Mouse (Mus musculus) C2C12 (cell line): ENCODE measurements around the gene Tmc5. TPM values are rescaled to one million over a fixed set of nuclear protein-coding genes. Genes with fewer than 3 reads are reported as not detected.

Source experiments
- H3K27me3 ChIP-seq: one replicate; pipeline ENCODE4 v1.6.1; 2011; ENCODE audit not compliant: control insufficient read depth, insufficient read depth, insufficient read length
- H3K36me3 ChIP-seq: one replicate; pipeline ENCODE4 v1.6.1; 2011; ENCODE audit not compliant: control insufficient read depth, insufficient read depth
- H3K4me3 ChIP-seq: one replicate; pipeline ENCODE4 v1.5.1; 2011; ENCODE audit warnings: mild to moderate bottlenecking, control low read depth; ENCODE audit not compliant: poor library complexity, insufficient read depth, severe bottlenecking
- H3K79me2 ChIP-seq: one replicate; pipeline ENCODE4 v1.6.1; 2011; ENCODE audit not compliant: control insufficient read depth, insufficient read depth
- H3K79me3 ChIP-seq: one replicate; pipeline ENCODE4 v1.6.1; 2011; ENCODE audit warnings: low read depth, control low read depth
- H3ac ChIP-seq: one replicate; pipeline ENCODE3; 2011; ENCODE audit warnings: low read depth; ENCODE audit not compliant: control insufficient read depth, insufficient read length
- CEBPB ChIP-seq: IDR thresholded peaks from one replicate; pipeline ENCODE4 v1.6.1; 2011; ENCODE audit warnings: low read depth, mild to moderate bottlenecking, control low read depth, moderate library complexity
- CTCF ChIP-seq: IDR thresholded peaks from one replicate; pipeline ENCODE4 v1.5.1; 2011; ENCODE audit not compliant: control insufficient read depth, insufficient read depth, insufficient read length
- FOSL1 ChIP-seq: IDR thresholded peaks from one replicate; pipeline ENCODE4 v1.8.0; 2011; ENCODE audit warnings: mild to moderate bottlenecking, low read length; ENCODE audit not compliant: poor library complexity, insufficient read depth, severe bottlenecking
- MAX ChIP-seq: IDR thresholded peaks from one replicate; pipeline ENCODE4 v1.6.1; 2011; ENCODE audit warnings: mild to moderate bottlenecking, control low read depth
- MYOD1 ChIP-seq: IDR thresholded peaks from one replicate; pipeline ENCODE4 v1.6.1; 2011; ENCODE audit warnings: low read depth; ENCODE audit not compliant: control insufficient read depth, insufficient read length
- MYOG ChIP-seq: IDR thresholded peaks from one replicate; pipeline ENCODE4 v1.6.1; 2011; ENCODE audit not compliant: control insufficient read depth, insufficient read length; ENCODE audit errors: extremely low read depth
- USF1 ChIP-seq: IDR thresholded peaks from one replicate; pipeline ENCODE4 v1.6.1; 2011; ENCODE audit warnings: low read depth, mild to moderate bottlenecking, control low read depth, moderate library complexity
- polyA plus RNA-seq: library from polyadenylated mRNA; unstranded; fragments of >200 nt; fragmentation: generic; extraction: Trizol; gene quantifications from one replicate; pipeline ENCODE4 v1.2.1, GENCODE M21; 2012; ENCODE audit warnings: missing spikeins

Gene Tmc5
- polyA plus RNA-seq, 1 experiment, result not detected

- Histone ChIP-seq H3K79me3 (no peaks in the 10 kb centered on the region), H3K36me3 (no peaks in the 10 kb centered on the region), H3K27me3 (no peaks in the 10 kb centered on the region), H3K4me3 (no peak overlapping the region), H3K79me2 (no peaks in the 10 kb centered on the region), H3ac (no peak overlapping the region)
- no peak for TF ChIP-seq MYOD1
- no peak for TF ChIP-seq CEBPB
- no peak for TF ChIP-seq CTCF
- TF ChIP-seq USF1, result no peak
- TF ChIP-seq MAX, result no peak
- no peak for TF ChIP-seq MYOG
- TF ChIP-seq FOSL1, result no peak
These were observed 79.7 kb downstream of the Tmc5 start for GRCm38 (mm10) chr7:118676826-118677225.

DNA sequence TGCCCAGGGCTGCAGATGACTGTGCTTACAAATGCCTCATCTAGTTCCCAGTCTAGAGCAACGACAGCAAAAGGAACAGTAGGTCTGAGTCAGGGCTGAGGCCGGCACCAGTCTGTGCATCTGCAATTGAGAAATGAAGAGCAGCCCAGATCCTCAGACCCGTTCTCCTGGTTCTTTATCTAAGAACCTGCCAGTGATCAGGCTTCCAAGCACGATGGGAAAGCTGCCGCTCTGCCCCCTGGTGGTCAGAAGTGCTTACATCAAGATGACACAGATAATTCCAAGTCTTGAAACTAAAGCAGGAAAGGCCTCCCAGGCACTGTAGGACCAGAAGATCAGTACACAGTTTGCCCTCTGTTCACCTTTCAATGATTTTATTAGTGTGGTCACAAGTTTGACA lies 91.1 kb downstream of the Tmc5 start:
- H3K36me3 ChIP-seq, result peaks cover 6% of the 10 kb centered on the region
- no peaks in the 10 kb centered on the region for H3K79me3 ChIP-seq
- no peaks in the 10 kb centered on the region for H3K27me3 ChIP-seq
- no peaks in the 10 kb centered on the region for H3K79me2 ChIP-seq
- no peak overlapping the region for H3K4me3 ChIP-seq
- no peak overlapping the region for H3ac ChIP-seq
- TF ChIP-seq MAX, result no peak
- TF ChIP-seq FOSL1, result no peak
- no peak for TF ChIP-seq MYOD1

- no peak for TF ChIP-seq CEBPB
- no peak for TF ChIP-seq MYOG
- no peak for TF ChIP-seq FOSL1
- TF ChIP-seq MYOD1, result no peak
- no peak for TF ChIP-seq USF1
- TF ChIP-seq CTCF, result no peak
- no peak for TF ChIP-seq MAX
- Histone ChIP-seq H3ac (no peak overlapping the region), H3K79me3 (no peaks in the 10 kb centered on the region), H3K27me3 (no peaks in the 10 kb centered on the region), H3K36me3 (peaks cover 6% of the 10 kb centered on the region), H3K4me3 (no peak overlapping the region), H3K79me2 (no peaks in the 10 kb centered on the region)
These were observed 92.0 kb downstream of the Tmc5 start for GRCm38 (mm10) chr7:118689088-118689487.

- Histone ChIP-seq H3ac (no peak overlapping the region), H3K36me3 (peaks cover 6% of the 10 kb centered on the region)
- TF ChIP-seq MAX, result no peak
- no peak for TF ChIP-seq USF1
- no peak for TF ChIP-seq CTCF
- TF ChIP-seq MYOD1, result no peak
These were observed 94.2 kb downstream of the Tmc5 start for GRCm38 (mm10) chr7:118691287-118691686.

GRCm38 (mm10) chr7:118696146-118696545 lies 99.0 kb downstream of the Tmc5 start:
- Histone ChIP-seq H3K36me3 (peaks cover 8% of the 10 kb centered on the region), H3ac (no peak overlapping the region), H3K4me3 (no peak overlapping the region), H3K27me3 (no peaks in the 10 kb centered on the region), H3K79me2 (no peaks in the 10 kb centered on the region), H3K79me3 (peaks cover 2% of the 10 kb centered on the region)
- TF ChIP-seq CTCF (no peak), MYOG (no peak), USF1 (no peak), CEBPB (no peak)

More at GRCm38 (mm10) chr7:118691287-118691686, 94.2 kb downstream of the Tmc5 start:
- Histone ChIP-seq H3K79me2 (no peaks in the 10 kb centered on the region), H3K4me3 (no peak overlapping the region), H3K27me3 (no peaks in the 10 kb centered on the region), H3K79me3 (no peaks in the 10 kb centered on the region)

GRCm38 (mm10) chr7:118697168-118697567 lies 100.1 kb downstream of the Tmc5 start:
- H3K36me3 ChIP-seq, result peaks cover 3% of the 10 kb centered on the region
- H3ac ChIP-seq, result no peak overlapping the region

More at GRCm38 (mm10) chr7:118697168-118697567, 100.1 kb downstream of the Tmc5 start:
- Histone ChIP-seq H3K79me2 (peaks cover 9% of the 10 kb centered on the region), H3K4me3 (no peak overlapping the region), H3K79me3 (peaks cover 4% of the 10 kb centered on the region), H3K27me3 (no peaks in the 10 kb centered on the region)
- TF ChIP-seq USF1, result no peak
- TF ChIP-seq MYOD1, result peak; percentile 76
- peak; percentile 13 for TF ChIP-seq FOSL1
